7 mouse cellular contexts compared by ENCODE assay signal in the genomic region with DNA sequence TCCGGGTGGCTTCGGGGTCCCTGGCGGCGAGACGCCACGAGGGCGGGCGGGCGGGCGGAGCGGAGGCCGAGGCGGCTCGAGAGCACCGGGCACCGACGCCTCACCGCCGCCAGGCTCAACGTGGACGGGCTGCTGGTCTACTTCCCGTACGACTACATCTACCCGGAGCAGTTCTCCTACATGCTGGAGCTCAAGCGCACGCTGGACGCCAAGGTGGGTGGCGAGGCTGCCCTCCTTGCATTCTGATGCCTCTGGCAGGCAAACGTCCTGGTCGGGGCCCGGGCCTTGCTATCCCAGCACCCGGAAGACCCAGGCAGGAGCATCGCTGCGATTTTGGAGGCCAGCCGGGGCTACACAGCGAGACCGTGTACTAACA. TPM values are rescaled to one million over a fixed set of nuclear protein-coding genes. Genes with fewer than 3 reads are reported as not detected.
DNase-seq lines count a peak whose midpoint lies in the region; ATAC-seq and TF ChIP-seq lines count a peak whose summit lies in the region.

No protein-coding gene starts in this region.

- peak overlapping the region; percentile 89 for H3K9ac ChIP-seq in forebrain, embryonic 14.5 days (ENCODE audit: low read length)
- H3K9ac ChIP-seq in liver, embryonic 12.5 days, result peak overlapping the region; percentile 82

- H3K36me3 ChIP-seq in forebrain, embryonic 14.5 days (ENCODE audit: control insufficient read depth, insufficient read depth, low read length), result peaks cover 35% of the 10 kb centered on the region
- H3K36me3 ChIP-seq in liver, embryonic 12.5 days, result peaks cover 36% of the 10 kb centered on the region
- peaks cover 21% of the 10 kb centered on the region for H3K36me3 ChIP-seq in small intestine, adult 2 months (ENCODE audit: control insufficient read depth, insufficient read depth, low read length)

- 0 out of 2 replicates have a peak, but pooled peaks cover 2% of the 10 kb centered on the region for H3K4me1 ChIP-seq in brown adipose tissue, adult 24 weeks (ENCODE audit: control insufficient read depth, insufficient read depth, insufficient read length, low read length)
- peaks cover 6% of the 10 kb centered on the region for H3K4me1 ChIP-seq in forebrain, embryonic 14.5 days (ENCODE audit: control insufficient read depth, insufficient read depth, low read length)
- peaks cover 27% of the 10 kb centered on the region for H3K4me1 ChIP-seq in liver, embryonic 12.5 days
- no peaks in the 10 kb centered on the region for H3K4me1 ChIP-seq in small intestine, adult 2 months (ENCODE audit: control insufficient read depth, insufficient read depth, insufficient read length, low read length)

- H3K4me2 ChIP-seq in forebrain, embryonic 14.5 days (ENCODE audit: low read length), result peak overlapping the region; percentile 87
- H3K4me2 ChIP-seq in liver, embryonic 12.5 days, result peak overlapping the region; percentile 93

- H3K27ac ChIP-seq in brown adipose tissue, adult 24 weeks (replicated peaks; ENCODE audit: low read depth, low read length), result no peak overlapping the region
- H3K27ac ChIP-seq in forebrain, embryonic 14.5 days (ENCODE audit: low read depth, low read length), result peak overlapping the region; percentile 30; the same call in 1 of the 2 replicates
- H3K27ac ChIP-seq in liver, embryonic 12.5 days, result peak overlapping the region; percentile 57
- no peak overlapping the region for H3K27ac ChIP-seq in small intestine, adult 2 months (ENCODE audit: insufficient read depth, low read depth, low read length)

- 0% methylated on average over 24 of the region's 37 CpGs for WGBS in forebrain, embryonic 14.5 days
- under 1% methylated on average over 26 of the region's 37 CpGs for WGBS in liver, embryonic 12.5 days (ENCODE audit: insufficient replicate concordance)
- WGBS in small intestine, adult 2 months, result under 1% methylated on average over 37 of the region's 37 CpGs

- DNase-seq in layer of hippocampus, postnatal 25 days (ENCODE audit: extremely low spot score in 1 of 2, low spot score in 1 of 2), result peak; percentile 26 to 49
- DNase-seq in layer of hippocampus, postnatal 10 days (ENCODE audit: low spot score in 2 of 2), result no peak
- no peak for DNase-seq in forebrain, embryonic 14.5 days (ENCODE audit: low spot score)
- no peak for DNase-seq in left cerebral cortex, adult 8-10 months (ENCODE audit: low spot score in 2 of 2)

- peak; percentile 59 for ATAC-seq in forebrain, embryonic 14.5 days
- ATAC-seq in liver, embryonic 12.5 days, result peak; percentile 69

- peak overlapping the region; percentile 89 for H3K4me3 ChIP-seq in brown adipose tissue, adult 24 weeks (ENCODE audit: insufficient read depth, low read depth, low read length)
- H3K4me3 ChIP-seq in forebrain, embryonic 14.5 days (ENCODE audit: low read depth, low read length), result peak overlapping the region; percentile 89
- peak overlapping the region; percentile 82 for H3K4me3 ChIP-seq in liver, embryonic 12.5 days
- peak overlapping the region; percentile 90 for H3K4me3 ChIP-seq in small intestine, adult 2 months (ENCODE audit: low read depth, low read length)

- no peaks in the 10 kb centered on the region for H3K27me3 ChIP-seq in forebrain, embryonic 14.5 days (replicated peaks; ENCODE audit: control insufficient read depth, insufficient read depth, low read length)
- H3K27me3 ChIP-seq in liver, embryonic 12.5 days (replicated peaks), result no peaks in the 10 kb centered on the region
- H3K27me3 ChIP-seq in small intestine, adult 2 months (ENCODE audit: control insufficient read depth, insufficient read depth, low read length), result no peaks in the 10 kb centered on the region

- no peaks in the 10 kb centered on the region for H3K9me3 ChIP-seq in forebrain, embryonic 14.5 days (replicated peaks; ENCODE audit: control insufficient read depth, low read length)
- H3K9me3 ChIP-seq in liver, embryonic 12.5 days (replicated peaks), result no peaks in the 10 kb centered on the region

- TF ChIP-seq CTCF in small intestine, adult 2 months (IDR thresholded peaks at IDR 0.05; ENCODE audit: extremely low read depth, insufficient read length, insufficient replicate concordance, low read depth, low read length), result no peak

- TF ChIP-seq POLR2A in small intestine, adult 2 months (IDR thresholded peaks at IDR 0.05; ENCODE audit: low read depth, low read length), result no peak

RNA-seq across cellular contexts. Expression of a gene that starts 0.3 kb away (rescaled TPM):
- 10 to 100 TPM; 34.5 to 34.9 TPM for total RNA-seq in layer of hippocampus, postnatal 25 days (2021)
- total RNA-seq in layer of hippocampus, postnatal 10 days (2021), result 10 to 100 TPM; 33.8 to 33.9 TPM
- 4.4 and 6.4 TPM in 2 replicates for polyA plus RNA-seq in brown adipose tissue, adult 24 weeks (2012; ENCODE audit: insufficient read depth, insufficient read length, missing spikeins)
- polyA plus RNA-seq in forebrain, embryonic 14.5 days (2014; fragmentation: Nextera tagmentation; extraction: Ambion mirVana), result 12.9 and 15.2 TPM in 2 replicates
- polyA plus RNA-seq in liver, embryonic 12.5 days (2016; fragmentation: Nextera tagmentation; extraction: Ambion mirVana), result 9.9 and 10.9 TPM in 2 replicates
- 21.0 and 31.2 TPM in 2 replicates for polyA plus RNA-seq in small intestine, adult 2 months (2012; rRNA removed)
- total RNA-seq in left cerebral cortex, adult 8-10 months (2022), result 10 to 100 TPM; 25.7 to 36.8 (median 31.0) TPM

RNA-seq across cellular contexts. Expression of a gene that starts 21.8 kb away (rescaled TPM):
- 1 to 10 TPM; 2.2 to 3.4 TPM for total RNA-seq in layer of hippocampus, postnatal 25 days (2021)
- 1 to 10 TPM; 1.7 to 1.8 TPM for total RNA-seq in layer of hippocampus, postnatal 10 days (2021)
- not detected in 2 replicates for polyA plus RNA-seq in brown adipose tissue, adult 24 weeks (2012; ENCODE audit: insufficient read depth, insufficient read length, missing spikeins)
- 0.81 and 1.3 TPM in 2 replicates for polyA plus RNA-seq in forebrain, embryonic 14.5 days (2014; fragmentation: Nextera tagmentation; extraction: Ambion mirVana)
- 0.58 and 1.2 TPM in 2 replicates for polyA plus RNA-seq in liver, embryonic 12.5 days (2016; fragmentation: Nextera tagmentation; extraction: Ambion mirVana)
- polyA plus RNA-seq in small intestine, adult 2 months (2012; rRNA removed), result 2.6 and 3.5 TPM in 2 replicates
- 1 to 10 TPM; 4.5 to 5.9 (median 5.1) TPM for total RNA-seq in left cerebral cortex, adult 8-10 months (2022)

RNA-seq across cellular contexts. Expression of a gene that starts 22.4 kb away (rescaled TPM):
- not detected for total RNA-seq in layer of hippocampus, postnatal 25 days (2021)
- total RNA-seq in layer of hippocampus, postnatal 10 days (2021), result under 1 TPM in 1 of 2 experiments, not detected in 1; 0.27 TPM
- 328 and 404 TPM in 2 replicates for polyA plus RNA-seq in brown adipose tissue, adult 24 weeks (2012; ENCODE audit: insufficient read depth, insufficient read length, missing spikeins)
- not detected in 2 replicates for polyA plus RNA-seq in forebrain, embryonic 14.5 days (2014; fragmentation: Nextera tagmentation; extraction: Ambion mirVana)
- 0.15 and 0.20 TPM in 2 replicates for polyA plus RNA-seq in liver, embryonic 12.5 days (2016; fragmentation: Nextera tagmentation; extraction: Ambion mirVana)
- 31.9 and 45.3 TPM in 2 replicates for polyA plus RNA-seq in small intestine, adult 2 months (2012; rRNA removed)
- total RNA-seq in left cerebral cortex, adult 8-10 months (2022), result 10 to 100 TPM in 1 of 4 experiments, 1 to 10 TPM in 2, not detected in 1; 3.1 to 12.8 (median 9.4) TPM

RNA-seq across cellular contexts. Expression of a gene that starts 22.6 kb away (rescaled TPM):
- 1 to 10 TPM; 4.5 to 4.8 TPM for total RNA-seq in layer of hippocampus, postnatal 25 days (2021)
- total RNA-seq in layer of hippocampus, postnatal 10 days (2021), result 1 to 10 TPM; 3.4 to 4.5 TPM
- polyA plus RNA-seq in brown adipose tissue, adult 24 weeks (2012; ENCODE audit: insufficient read depth, insufficient read length, missing spikeins), result 1.7 and 4.1 TPM in 2 replicates
- 1.1 and 1.3 TPM in 2 replicates for polyA plus RNA-seq in forebrain, embryonic 14.5 days (2014; fragmentation: Nextera tagmentation; extraction: Ambion mirVana)
- 1.7 and 1.9 TPM in 2 replicates for polyA plus RNA-seq in liver, embryonic 12.5 days (2016; fragmentation: Nextera tagmentation; extraction: Ambion mirVana)
- 6.2 and 10.4 TPM in 2 replicates for polyA plus RNA-seq in small intestine, adult 2 months (2012; rRNA removed)
- 1 to 10 TPM; 3.9 to 7.7 (median 5.9) TPM for total RNA-seq in left cerebral cortex, adult 8-10 months (2022)

RNA-seq across cellular contexts. Expression of a gene that starts 22.9 kb away (rescaled TPM):
- total RNA-seq in layer of hippocampus, postnatal 25 days (2021), result 10 to 100 TPM; 17.7 to 18.3 TPM
- 10 to 100 TPM; 17.6 to 18.1 TPM for total RNA-seq in layer of hippocampus, postnatal 10 days (2021)
- polyA plus RNA-seq in brown adipose tissue, adult 24 weeks (2012; ENCODE audit: insufficient read depth, insufficient read length, missing spikeins), result 3.3 and 5.5 TPM in 2 replicates
- 18.4 and 20.0 TPM in 2 replicates for polyA plus RNA-seq in forebrain, embryonic 14.5 days (2014; fragmentation: Nextera tagmentation; extraction: Ambion mirVana)
- 19.5 and 19.9 TPM in 2 replicates for polyA plus RNA-seq in liver, embryonic 12.5 days (2016; fragmentation: Nextera tagmentation; extraction: Ambion mirVana)
- polyA plus RNA-seq in small intestine, adult 2 months (2012; rRNA removed), result 2.0 and 2.5 TPM in 2 replicates
- 10 to 100 TPM; 16.3 to 20.4 (median 17.4) TPM for total RNA-seq in left cerebral cortex, adult 8-10 months (2022)

Comparison
In these comparisons a context has a peak if more than half of its experiments do, and no peak if none do; other contexts are left out.
1. DNase-seq: peak in layer of hippocampus, postnatal 25 days (2 of 2); none in layer of hippocampus, postnatal 10 days (0 of 2), forebrain, embryonic 14.5 days (single experiment) and left cerebral cortex, adult 8-10 months (0 of 2).
2. H3K27ac ChIP-seq: peak in forebrain, embryonic 14.5 days (single experiment) and liver, embryonic 12.5 days (single experiment); none in brown adipose tissue, adult 24 weeks (single experiment) and small intestine, adult 2 months (single experiment).
3. RNA of a gene that starts 22.4 kb away (polyA plus RNA-seq): 328 to 404 TPM in brown adipose tissue, adult 24 weeks and 31.9 to 45.3 TPM in small intestine, adult 2 months; 0.15 to 0.20 TPM in liver, embryonic 12.5 days and not detected in forebrain, embryonic 14.5 days; every median in the first group is over 10 times any median in the second.
4. Peak in every context shown above with its lines, with median percentiles within 50 percentile points of each other: H3K4me3 ChIP-seq.